Mouse (Mus musculus) MEL (cell line): ENCODE measurements around the gene Emp2. TPM values are rescaled to one million over a fixed set of nuclear protein-coding genes. Genes with fewer than 3 reads are reported as not detected.

Source experiments
- DNase-seq: peaks from one replicate; pipeline ENCODE4 v3.0.0; 2011; ENCODE audit warnings: low read depth, low spot score
- H3K27ac ChIP-seq: 2 replicates; pipeline ENCODE4 v1.5.1; 2012; ENCODE audit warnings: low read depth, mild to moderate bottlenecking, control low read depth, low read length, moderate library complexity; ENCODE audit not compliant: control insufficient read depth
- H3K27me3 ChIP-seq, 2 experiments: fragments of 150-350 bp in 1 of 2; sonication (generic) in 1 of 2; 2 replicates each; pipeline ENCODE4 v1.6.1; 2012; ENCODE audit warnings: low read length in 2 of 2, mild to moderate bottlenecking in 2 of 2, improper control_type of control experiment in 1 of 2, moderate library complexity in 1 of 2; ENCODE audit not compliant: insufficient read depth in 2 of 2, control insufficient read depth in 1 of 2
- H3K36me3 ChIP-seq, 2 experiments: 2 replicates each; pipeline ENCODE4 v1.6.1; 2012 to 2014; ENCODE audit warnings: low read length in 2 of 2, improper control_type of control experiment in 1 of 2, inconsistent platforms in 1 of 2, mild to moderate bottlenecking in 1 of 2; ENCODE audit not compliant: insufficient read depth in 2 of 2, control insufficient read depth in 1 of 2
- H3K4me1 ChIP-seq, 2 experiments: fragments of 150-350 bp in 1 of 2; sonication (generic) in 1 of 2; 2 replicates each; pipeline ENCODE4 v1.6.1; 2012; ENCODE audit warnings: low read length in 2 of 2, improper control_type of control experiment in 1 of 2, mild to moderate bottlenecking in 1 of 2; ENCODE audit not compliant: insufficient read depth in 2 of 2, control insufficient read depth in 1 of 2
- H3K4me3 ChIP-seq, 2 experiments: fragments of 150-350 bp in 1 of 2; sonication (generic) in 1 of 2; 2 replicates each; pipeline ENCODE4 v1.5.1; 2012; ENCODE audit warnings: low read depth in 2 of 2, low read length in 2 of 2, mild to moderate bottlenecking in 2 of 2, moderate library complexity in 2 of 2, control low read depth in 1 of 2, improper control_type of control experiment in 1 of 2; ENCODE audit not compliant: control insufficient read depth in 1 of 2, insufficient read depth in 1 of 2
- H3K79me2 ChIP-seq: 2 replicates; pipeline ENCODE4 v1.6.1; 2012; ENCODE audit warnings: mild to moderate bottlenecking, low read length, moderate library complexity; ENCODE audit not compliant: control insufficient read depth, poor library complexity, insufficient read depth
- H3K9ac ChIP-seq: 2 replicates; pipeline ENCODE4 v1.6.1; 2012; ENCODE audit warnings: low read depth, mild to moderate bottlenecking, control low read depth, low read length, moderate library complexity; ENCODE audit not compliant: control insufficient read depth, poor library complexity, severe bottlenecking
- H3K9me3 ChIP-seq: fragments of 150-350 bp; sonication (generic); replicated peaks from 2 replicates; pipeline ENCODE4 v1.6.1; 2012; ENCODE audit warnings: mild to moderate bottlenecking, low read length, improper control_type of control experiment, moderate library complexity; ENCODE audit not compliant: insufficient read depth
- BHLHE40 ChIP-seq: IDR thresholded peaks from 2 replicates; pipeline ENCODE4 v1.6.1; 2012; ENCODE audit warnings: low read depth, mild to moderate bottlenecking, inconsistent platforms, low read length, improper control_type of control experiment, borderline replicate concordance
- CHD1 ChIP-seq: IDR thresholded peaks from 2 replicates; pipeline ENCODE4 v1.6.1; 2012; ENCODE audit warnings: low read depth, mild to moderate bottlenecking, inconsistent platforms, low read length, improper control_type of control experiment
- CHD2 ChIP-seq: IDR thresholded peaks from 2 replicates; pipeline ENCODE4 v1.6.1; 2011; ENCODE audit warnings: low read length, improper control_type of control experiment
- E2F4 ChIP-seq: IDR thresholded peaks from 2 replicates; pipeline ENCODE4 v1.6.1; 2011; ENCODE audit warnings: low read depth, low read length, improper control_type of control experiment, borderline replicate concordance
- EP300 ChIP-seq, 2 experiments: IDR thresholded peaks; 2 replicates each; pipeline ENCODE4 v1.6.1; 2011; ENCODE audit warnings: improper control_type of control experiment in 2 of 2, low read length in 2 of 2, low read depth in 1 of 2, mild to moderate bottlenecking in 1 of 2
- GATA1 ChIP-seq: IDR thresholded peaks from 2 replicates; pipeline ENCODE4 v1.6.1; 2011; ENCODE audit warnings: low read depth, low read length, improper control_type of control experiment
- JUND ChIP-seq: IDR thresholded peaks from 2 replicates; pipeline ENCODE4 v1.6.1; 2011; ENCODE audit warnings: low read depth, mild to moderate bottlenecking, improper control_type of control experiment, low read length
- KAT2A ChIP-seq: conservative IDR thresholded peaks from 2 replicates; pipeline ENCODE4 v1.6.1; 2012; ENCODE audit warnings: low read depth, low read length, improper control_type of control experiment, inconsistent platforms
- MAZ ChIP-seq: IDR thresholded peaks from 2 replicates; pipeline ENCODE4 v1.6.1; 2012; ENCODE audit warnings: low read depth, mild to moderate bottlenecking, inconsistent platforms, low read length, improper control_type of control experiment
- MXI1 ChIP-seq: IDR thresholded peaks from 2 replicates; pipeline ENCODE4 v1.6.1; 2011; ENCODE audit warnings: mild to moderate bottlenecking, low read depth, low read length, improper control_type of control experiment
- MYB ChIP-seq: IDR thresholded peaks from 2 replicates; pipeline ENCODE4 v1.6.1; 2011; ENCODE audit warnings: mild to moderate bottlenecking, low read depth, low read length, improper control_type of control experiment
- NELFE ChIP-seq: IDR thresholded peaks from 2 replicates; pipeline ENCODE4 v1.6.1; 2011; ENCODE audit warnings: low read depth, low read length, improper control_type of control experiment
- POLR2AphosphoS2 ChIP-seq: IDR thresholded peaks from 2 replicates; pipeline ENCODE4 v1.6.1; 2011; ENCODE audit warnings: low read length, improper control_type of control experiment
- POLR2AphosphoS5 ChIP-seq: IDR thresholded peaks from 2 replicates; pipeline ENCODE4 v1.6.1; 2012; ENCODE audit warnings: low read depth, borderline replicate concordance, mild to moderate bottlenecking, inconsistent platforms, low read length, moderate library complexity, mixed read lengths
- RCOR1 ChIP-seq: IDR thresholded peaks from 2 replicates; pipeline ENCODE4 v1.6.1; 2012; ENCODE audit warnings: low read depth, mild to moderate bottlenecking, inconsistent platforms, low read length, improper control_type of control experiment
- SIN3A ChIP-seq: IDR thresholded peaks from 2 replicates; pipeline ENCODE4 v1.6.1; 2012; ENCODE audit warnings: low read length, improper control_type of control experiment, inconsistent platforms
- ZKSCAN1 ChIP-seq: IDR thresholded peaks from 2 replicates; pipeline ENCODE4 v1.6.1; 2012; ENCODE audit warnings: low read depth, mild to moderate bottlenecking, inconsistent platforms, low read length, improper control_type of control experiment, moderate library complexity
- polyA plus RNA-seq, 2 experiments: library from polyadenylated mRNA; stranded (reverse) in 1 of 2; unstranded in 1 of 2; fragments of >175 nt in 1 of 2; fragments of >200 nt in 1 of 2; gene quantifications; 2 replicates each; pipeline versions ENCODE4 v1.2.1 to v1.2.4; 2012; ENCODE audit warnings: low replicate concordance in 2 of 2, low read depth in 1 of 2; ENCODE audit not compliant: insufficient read length in 2 of 2, insufficient read depth in 1 of 2, missing spikeins in 1 of 2
- total RNA-seq: library from RNA; depleted of rRNA; stranded (reverse); fragments of 300-350 nt; gene quantifications from 2 replicates; pipeline ENCODE4 v1.2.3, GENCODE M21; 2012

Emp2 gene
- total and polyA plus RNA-seq, 3 experiments, result not detected

DNA sequence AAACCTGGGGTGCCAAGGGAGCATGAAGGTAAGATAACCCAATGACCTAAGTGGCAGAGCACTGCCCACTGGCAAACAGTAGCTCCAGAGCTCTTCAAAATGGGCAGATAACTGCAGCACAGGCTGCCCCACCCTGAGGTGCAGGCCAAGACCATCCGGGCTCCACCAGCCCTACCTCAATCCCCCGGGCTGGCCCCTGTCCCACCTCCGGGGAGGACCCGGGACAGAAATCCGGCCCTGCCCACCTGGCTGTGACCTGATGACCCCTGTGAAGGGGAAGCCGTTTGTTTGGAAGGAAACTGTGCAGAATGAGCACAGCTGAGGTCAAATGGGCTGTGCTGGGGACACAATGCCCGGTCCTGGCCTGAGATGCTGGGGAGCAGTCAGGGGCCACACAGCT, 19.0 kb upstream of the Emp2 start:
- Histone ChIP-seq H3K4me3 (no peak overlapping the region), H3K36me3 (no peaks in the 10 kb centered on the region), H3K79me2 (no peaks in the 10 kb centered on the region), H3K9me3 (no peaks in the 10 kb centered on the region), H3K4me1 (no peaks in the 10 kb centered on the region), H3K27me3 (no peaks in the 10 kb centered on the region), H3K9ac (no peak overlapping the region), H3K27ac (no peak overlapping the region)
- TF ChIP-seq MYB, result no peak
- TF ChIP-seq POLR2AphosphoS5, result no peak
- TF ChIP-seq JUND, result no peak
- TF ChIP-seq RCOR1, result no peak
- TF ChIP-seq CHD1, result no peak
- no peak for TF ChIP-seq NELFE
- TF ChIP-seq POLR2AphosphoS2, result no peak
- TF ChIP-seq EP300 (IDR thresholded peaks at IDR 0.05; ENCODE audit: low read depth in 1 of 2, low read length in 2 of 2), result no peak
- TF ChIP-seq CHD2, result no peak
- no peak for TF ChIP-seq BHLHE40
- no peak for TF ChIP-seq MXI1
- no peak for TF ChIP-seq ZKSCAN1
- TF ChIP-seq KAT2A, result no peak
- TF ChIP-seq GATA1, result no peak
- TF ChIP-seq, all 39 proteins: peak for 0
- DNase-seq, result no peak

DNA sequence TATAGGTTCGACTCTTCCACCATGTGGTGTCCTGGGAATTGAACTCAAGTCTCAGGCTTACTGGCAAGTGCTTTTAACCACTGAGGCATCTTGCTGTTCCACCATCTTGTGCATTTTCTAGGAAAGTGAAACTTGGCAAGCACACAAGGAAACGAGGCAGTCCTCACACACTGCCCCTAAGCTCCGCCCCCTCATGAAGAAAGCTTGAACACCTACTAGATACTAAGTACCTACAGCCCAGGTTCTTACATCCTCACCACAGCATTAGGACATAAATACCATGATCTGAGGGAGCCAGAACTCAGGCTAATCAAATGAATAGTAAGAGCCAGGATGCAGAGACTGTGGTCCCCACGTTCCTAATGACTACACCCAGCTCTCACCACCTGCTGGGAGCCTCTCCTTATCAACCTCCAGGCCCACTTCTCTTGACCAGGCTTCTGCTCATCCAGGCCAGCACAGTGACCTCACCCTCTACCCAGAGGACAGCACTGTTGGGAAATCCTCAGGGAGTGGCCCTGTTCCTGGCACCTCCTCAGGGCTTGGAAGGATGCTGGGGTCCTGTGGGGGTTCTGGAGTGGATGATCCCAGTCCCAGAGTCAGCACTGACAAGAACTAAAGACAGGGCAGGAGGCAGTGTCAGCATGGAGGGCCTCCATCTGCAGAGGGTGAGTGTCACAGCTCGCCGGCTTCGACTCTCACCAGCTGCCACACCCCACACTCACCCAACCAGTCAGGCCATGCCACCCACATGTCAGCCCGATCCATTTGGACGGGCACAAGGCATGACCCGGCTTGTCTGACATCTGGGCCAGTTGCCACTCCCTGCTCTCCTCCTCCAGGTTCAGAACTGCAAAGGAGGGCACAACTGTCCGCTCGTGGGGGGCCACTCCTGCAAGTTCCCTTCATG, 17.1 kb upstream of the Emp2 start:
- Histone ChIP-seq H3K9ac (no peak overlapping the region), H3K27ac (no peak overlapping the region), H3K4me3 (peak overlapping the region in 1 of 2 experiments; percentile 28; a peak in 2 of 4 replicates), H3K9me3 (no peaks in the 10 kb centered on the region), H3K4me1 (no peaks in the 10 kb centered on the region), H3K36me3 (no peaks in the 10 kb centered on the region), H3K27me3 (0 out of 4 replicates have a peak, but pooled peaks cover 0 to 2% of the 10 kb centered on the region in 2 experiments), H3K79me2 (no peaks in the 10 kb centered on the region)
- no peak for DNase-seq
- no peak for TF ChIP-seq SIN3A
- TF ChIP-seq ZKSCAN1, result no peak
- TF ChIP-seq E2F4, result no peak
- no peak for TF ChIP-seq EP300 (IDR thresholded peaks at IDR 0.05; ENCODE audit: low read depth in 1 of 2, low read length in 2 of 2)
- no peak for TF ChIP-seq CHD1
- TF ChIP-seq JUND, result no peak
- no peak for TF ChIP-seq MAZ
- TF ChIP-seq CHD2, result no peak
